Mouse (Mus musculus) kidney, adult 18-20 months (tissue): ENCODE data around the gene Lhfp.

Experiments used
- DNase-seq: peaks from one replicate; pipeline ENCODE4 v3.0.0; 2021

Lhfp gene

GRCm38 (mm10) chr3:53043206-53043780, 2.0 kb downstream of the Lhfp start:
- DNase-seq = no peak

- no peak for DNase-seq
Observed at GRCm38 (mm10) chr3:53044238-53044637, 2.9 kb downstream of the Lhfp start.

- DNase-seq = no peak
Observed at GRCm38 (mm10) chr3:53044682-53045299, 3.5 kb downstream of the Lhfp start.

GRCm38 (mm10) chr3:53045697-53046096, 4.4 kb downstream of the Lhfp start:
- DNase-seq = no peak

- no peak for DNase-seq
Observed at GRCm38 (mm10) chr3:53046371-53046770, 5.0 kb downstream of the Lhfp start.

GRCm38 (mm10) chr3:53052385-53052784, 11.1 kb downstream of the Lhfp start:
- no peak for DNase-seq

GRCm38 (mm10) chr3:53056430-53056829, 15.1 kb downstream of the Lhfp start:
- DNase-seq = no peak

- DNase-seq = no peak
Observed at GRCm38 (mm10) chr3:53059959-53060358, 18.6 kb downstream of the Lhfp start.

- no peak for DNase-seq
Observed at GRCm38 (mm10) chr3:53063423-53064147, 22.3 kb downstream of the Lhfp start.

GRCm38 (mm10) chr3:53065267-53066094, 24.2 kb downstream of the Lhfp start:
- DNase-seq = no peak

GRCm38 (mm10) chr3:53066095-53066372, 24.7 kb downstream of the Lhfp start:
- DNase-seq = no peak

GRCm38 (mm10) chr3:53068399-53068798, 27.1 kb downstream of the Lhfp start:
- DNase-seq = no peak

GRCm38 (mm10) chr3:53074264-53074663, 32.9 kb downstream of the Lhfp start:
- no peak for DNase-seq

- DNase-seq = no peak
Observed at GRCm38 (mm10) chr3:53074761-53075160, 33.4 kb downstream of the Lhfp start.

GRCm38 (mm10) chr3:53080286-53080685, 39.0 kb downstream of the Lhfp start:
- DNase-seq = no peak

- no peak for DNase-seq
Observed at GRCm38 (mm10) chr3:53080710-53081109, 39.4 kb downstream of the Lhfp start.

GRCm38 (mm10) chr3:53083717-53084116, 42.4 kb downstream of the Lhfp start:
- no peak for DNase-seq

- DNase-seq = no peak
Observed at GRCm38 (mm10) chr3:53084806-53085205, 43.5 kb downstream of the Lhfp start.

GRCm38 (mm10) chr3:53086481-53087155, 45.3 kb downstream of the Lhfp start:
- no peak for DNase-seq

GRCm38 (mm10) chr3:53087156-53087805, 46.0 kb downstream of the Lhfp start:
- no peak for DNase-seq

GRCm38 (mm10) chr3:53089921-53090320, 48.6 kb downstream of the Lhfp start:
- DNase-seq = no peak

- no peak for DNase-seq
Observed at GRCm38 (mm10) chr3:53100210-53100609, 58.9 kb downstream of the Lhfp start.

- no peak for DNase-seq
Observed at GRCm38 (mm10) chr3:53100803-53101202, 59.5 kb downstream of the Lhfp start.
